Mouse (Mus musculus) c-Kit-positive CD71-positive TER-119-negative erythroid progenitor cells, embryonic 14.5 days (primary cell): Measurements from ENCODE around the gene Pak7.
A peak's percentile ranks its signal among the peaks of the same experiment; 100 is the strongest.

Experiments used
- DNase-seq: peaks from one replicate; pipeline ENCODE4 v3.0.0-alpha.2; 2013; ENCODE audit warnings: low read depth

Gene Pak7

DNA sequence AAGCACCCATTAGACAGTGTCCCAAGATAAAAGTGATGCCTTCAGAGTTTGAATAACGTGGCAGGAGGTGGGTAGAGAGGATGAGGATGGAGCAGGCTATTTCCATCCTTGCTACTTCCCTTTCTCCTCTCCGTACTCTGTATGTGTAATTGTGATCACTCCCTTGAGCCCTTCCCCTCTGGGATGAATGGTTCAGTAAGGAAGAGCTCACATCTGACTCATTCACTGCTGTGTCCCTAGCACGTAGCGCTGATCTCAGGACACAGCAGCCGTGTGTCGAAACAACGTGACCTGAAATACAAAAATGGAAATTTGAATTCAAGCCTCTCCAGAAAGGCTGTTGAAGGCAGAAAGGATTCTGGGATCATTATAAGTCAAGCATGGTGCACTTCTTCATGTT lies 237.0 kb downstream of the Pak7 start:
- DNase-seq, result no peak

DNA sequence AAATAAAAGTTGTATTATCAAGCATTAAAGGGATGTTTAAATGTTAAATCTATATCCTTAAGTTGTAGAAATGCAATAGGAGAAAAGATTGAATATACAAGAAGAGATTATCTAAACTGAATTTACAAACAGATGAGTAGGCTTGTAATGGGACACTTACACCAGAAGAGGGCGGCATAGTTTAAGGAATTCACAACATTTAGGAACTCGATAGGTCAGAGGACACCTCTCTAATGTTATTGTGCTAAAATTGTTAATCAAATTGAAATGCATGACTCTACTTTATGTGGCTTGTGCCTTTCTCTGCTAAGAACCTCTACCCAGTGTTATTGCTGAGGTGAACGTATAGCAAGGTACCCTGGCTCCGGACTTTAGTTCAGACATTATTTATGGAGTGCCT lies 238.2 kb downstream of the Pak7 start:
- no peak for DNase-seq

DNA sequence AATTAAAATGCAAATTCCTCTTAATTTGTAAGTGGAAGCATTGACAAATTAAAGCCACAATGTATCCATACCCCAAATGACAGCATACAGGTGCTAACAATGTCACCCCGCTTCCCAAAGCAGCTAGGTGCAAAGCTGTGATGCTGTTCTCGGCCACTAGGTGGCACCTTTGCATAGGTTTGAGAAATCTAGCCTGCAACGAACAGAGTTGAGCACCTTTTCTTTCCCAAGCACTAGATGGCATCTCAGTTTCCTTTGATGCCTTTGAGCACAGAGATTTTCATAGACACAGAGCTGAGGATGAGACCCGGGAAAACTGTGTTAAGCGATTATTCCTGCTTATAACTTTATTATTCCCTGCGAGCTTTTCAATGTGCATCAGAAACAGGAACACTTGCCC lies 238.8 kb downstream of the Pak7 start:
- DNase-seq, result peak; percentile 39

DNA sequence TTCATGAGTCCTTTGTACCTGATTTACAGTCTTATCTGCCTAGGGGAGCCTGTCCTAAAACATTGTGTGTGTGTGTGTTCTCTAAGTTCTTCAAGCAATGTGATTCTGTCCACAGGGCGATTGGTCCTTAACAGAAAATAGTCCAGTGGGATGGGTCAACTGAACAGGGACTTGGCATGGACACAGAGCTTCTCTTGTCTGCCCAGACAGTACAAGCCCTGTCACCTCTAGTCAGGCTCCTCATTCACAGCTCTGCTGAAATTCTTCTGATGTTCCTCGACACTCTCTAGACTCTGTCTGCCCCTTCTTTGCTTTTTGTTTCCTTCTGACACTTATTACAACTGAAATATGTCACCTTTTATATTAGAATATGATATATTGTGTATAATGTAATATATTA lies 247.0 kb downstream of the Pak7 start:
- no peak for DNase-seq

DNA sequence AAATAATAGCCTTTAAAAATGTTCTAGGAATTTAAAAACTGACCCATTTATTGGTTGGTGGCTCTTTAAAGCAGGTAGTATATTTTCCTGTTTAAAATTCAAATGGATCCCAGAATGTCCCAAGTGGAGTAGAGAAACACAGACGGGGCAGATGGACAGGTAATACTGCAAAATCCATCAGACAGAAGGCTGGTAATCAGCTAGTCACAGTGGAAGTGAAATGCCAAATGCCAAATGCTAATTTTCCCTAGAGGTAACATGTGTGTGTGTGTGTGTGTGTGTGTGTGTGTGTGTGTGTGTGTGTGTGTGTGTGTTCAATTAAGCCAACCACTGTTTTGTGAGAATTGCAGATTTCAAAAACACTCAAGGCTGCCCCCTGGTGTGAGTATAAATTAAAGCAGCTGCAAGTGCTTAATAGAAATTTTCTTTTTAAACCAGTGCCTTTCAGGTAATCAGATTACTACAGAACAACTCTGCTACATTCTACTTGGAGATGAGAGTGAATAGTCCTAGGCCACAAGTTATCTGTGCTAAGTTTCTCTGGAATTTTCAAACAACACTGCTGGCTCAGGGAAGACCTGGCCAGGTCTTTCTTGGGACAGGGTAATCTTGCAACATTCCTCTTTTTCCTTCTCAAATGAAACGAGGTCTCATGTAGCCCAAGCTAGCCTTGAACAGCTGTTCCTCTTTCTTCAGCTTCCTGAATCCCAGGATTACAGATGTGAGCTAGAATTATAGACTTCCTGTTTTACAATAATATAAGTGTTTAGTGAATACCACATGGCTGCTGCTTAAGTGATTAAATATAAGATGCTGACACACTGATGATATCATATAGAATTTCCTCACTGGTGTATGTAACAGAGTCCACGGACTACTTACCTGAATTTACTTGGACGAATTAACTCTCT lies 248.4 kb downstream of the Pak7 start:
- no peak for DNase-seq

DNA sequence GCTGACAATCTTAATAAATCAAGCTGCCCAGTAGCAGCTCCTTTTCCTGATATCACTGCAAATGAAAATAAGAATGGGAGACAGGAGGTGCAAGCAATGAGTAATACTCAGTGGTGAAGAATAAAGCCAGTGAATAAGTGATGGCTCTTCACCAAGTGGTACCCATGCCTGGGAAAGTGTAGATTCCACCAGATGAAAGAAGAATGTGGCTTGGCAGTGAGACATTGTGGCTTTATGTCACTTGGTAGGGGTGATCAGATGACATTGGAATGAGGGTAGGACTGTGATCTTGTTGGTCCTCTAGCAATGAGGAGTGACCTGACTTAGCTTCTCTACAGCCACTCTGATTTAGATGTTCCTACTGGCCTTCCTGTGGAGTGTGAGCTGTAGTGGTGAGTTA lies 249.3 kb downstream of the Pak7 start:
- DNase-seq, result no peak

DNA sequence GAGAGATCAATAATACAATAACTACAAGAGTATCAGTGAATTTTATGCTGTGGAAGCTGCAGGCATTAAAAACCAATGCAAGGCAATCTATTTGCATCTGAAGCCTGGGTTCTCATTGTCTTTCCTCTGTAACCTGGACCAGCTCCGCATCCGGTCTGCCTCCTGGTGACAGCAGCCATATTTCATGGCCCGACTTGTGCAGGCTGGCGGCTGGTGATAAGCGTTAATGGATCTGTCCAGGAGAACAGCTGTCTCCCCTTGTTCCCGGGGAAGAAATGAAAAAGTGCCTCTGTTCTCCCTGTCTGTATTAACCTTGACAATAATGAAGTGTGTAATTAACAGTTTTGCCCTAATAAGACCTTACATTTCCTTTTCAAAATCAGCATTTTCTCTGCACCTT lies 265.9 kb downstream of the Pak7 start:
- no peak for DNase-seq

DNA sequence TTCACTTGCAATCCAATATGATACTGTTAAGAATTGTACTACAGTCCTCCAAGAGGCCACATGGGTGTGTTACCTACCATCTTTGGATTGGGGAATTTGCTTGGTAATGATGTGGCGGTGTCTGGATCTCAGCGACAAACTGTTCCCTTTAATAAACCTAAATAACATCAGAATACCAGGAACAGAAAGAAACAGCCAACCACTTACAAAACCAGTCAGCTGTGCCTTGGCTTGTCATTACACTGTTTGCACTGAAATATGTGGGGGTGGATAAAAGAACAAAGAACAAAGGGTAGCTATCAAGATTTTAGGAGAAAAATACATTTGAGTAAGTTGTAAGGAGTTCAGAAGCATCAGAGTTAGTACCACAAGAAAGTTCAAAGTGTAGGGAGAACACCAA lies 269.8 kb downstream of the Pak7 start:
- no peak for DNase-seq

DNA sequence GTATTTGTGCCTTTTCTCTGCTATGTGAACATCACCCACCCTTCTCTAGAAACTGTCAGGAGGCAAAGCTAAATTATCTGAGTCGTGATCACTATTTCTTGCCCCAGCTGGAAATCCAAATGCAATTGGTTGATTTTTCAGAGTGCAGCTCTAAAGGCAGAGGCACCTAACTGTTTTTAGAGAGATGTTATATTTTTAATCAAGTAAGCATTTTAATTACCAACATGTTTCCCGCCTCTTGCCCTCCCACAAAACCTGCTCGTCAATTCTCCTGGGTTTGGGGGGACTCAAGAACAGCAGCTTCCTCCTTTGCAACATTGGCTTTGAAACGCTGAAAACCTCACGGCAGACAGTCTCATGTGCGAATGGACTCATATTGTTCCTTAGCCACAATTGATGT lies 274.4 kb downstream of the Pak7 start:
- DNase-seq, result no peak

DNA sequence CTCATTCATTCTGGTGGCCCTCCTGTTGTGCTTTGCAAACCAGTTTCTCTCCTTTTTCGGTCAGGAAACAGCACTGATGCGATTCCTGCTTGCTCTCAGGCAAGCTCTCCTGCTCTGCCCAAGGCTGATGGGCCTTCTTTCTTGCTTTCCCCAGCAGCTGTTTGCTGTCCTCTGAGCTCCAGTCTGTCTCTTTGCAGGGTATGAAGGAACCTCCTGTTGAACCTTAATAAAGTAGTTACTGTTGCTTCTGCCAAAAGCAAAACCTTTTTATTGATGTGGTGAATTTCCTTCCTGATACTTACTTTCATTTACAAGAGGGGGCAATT lies 278.8 kb downstream of the Pak7 start:
- DNase-seq, result no peak

DNA sequence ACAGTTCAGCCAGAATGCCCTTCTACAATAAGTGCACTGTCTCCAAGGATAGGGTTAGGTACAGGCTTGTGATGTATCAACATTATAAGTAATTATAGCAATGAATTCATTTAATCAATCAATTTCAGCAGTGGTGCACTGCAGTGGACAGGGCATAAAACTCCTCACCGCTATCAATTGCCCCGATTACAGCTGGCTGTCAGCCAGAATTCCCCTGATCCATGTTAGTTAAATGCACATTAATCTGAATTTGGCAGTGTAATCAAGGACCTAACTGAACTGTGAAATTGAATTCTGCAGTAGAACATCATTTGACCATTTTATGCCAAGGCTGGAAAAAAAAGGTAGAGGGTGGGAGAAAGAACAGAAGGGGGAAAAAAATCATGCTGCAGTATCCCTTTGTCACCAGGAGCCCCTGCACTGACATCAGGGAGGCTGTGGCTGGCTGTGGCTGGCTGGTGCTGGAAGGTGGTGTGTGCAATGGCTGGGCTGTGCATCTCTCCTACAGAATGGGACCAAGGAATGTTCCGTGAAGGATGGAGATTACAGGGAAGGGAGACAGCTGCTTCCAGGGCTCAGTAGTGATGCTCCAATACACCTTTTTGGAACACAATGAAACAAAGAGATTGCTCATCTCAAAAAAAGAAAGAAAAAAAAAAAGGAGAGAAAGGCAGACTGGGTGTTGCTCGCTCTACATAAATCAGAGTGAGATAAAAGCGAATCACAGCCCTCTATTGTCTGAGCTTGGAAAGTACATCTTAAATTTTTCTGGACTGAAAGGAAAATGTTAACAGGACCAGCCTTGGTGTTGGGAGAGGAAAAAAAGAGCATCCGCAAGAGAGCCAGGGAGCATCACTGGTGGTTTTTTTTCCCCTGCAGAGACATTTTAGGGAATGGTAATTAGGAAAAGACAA lies 279.4 kb downstream of the Pak7 start:
- DNase-seq, result no peak

DNA sequence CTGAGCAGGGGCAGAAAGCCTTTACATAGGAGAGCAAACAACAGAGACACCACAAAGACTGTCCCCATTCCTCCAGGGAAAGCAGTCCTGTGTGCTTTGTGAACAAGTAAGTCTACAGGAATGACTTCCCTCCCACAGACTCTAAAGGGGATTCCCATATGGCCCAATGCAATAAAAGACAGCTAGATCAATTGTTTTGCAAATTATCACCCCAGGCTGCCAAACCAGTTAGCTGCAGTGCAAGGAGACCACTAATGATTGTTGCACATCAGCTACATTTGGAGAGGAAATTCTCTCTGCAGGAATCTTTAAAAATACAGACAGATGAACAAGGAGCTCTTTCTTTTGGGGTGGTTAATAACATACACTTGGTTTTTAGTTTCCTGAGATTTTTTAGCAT lies 280.2 kb downstream of the Pak7 start:
- no peak for DNase-seq

DNA sequence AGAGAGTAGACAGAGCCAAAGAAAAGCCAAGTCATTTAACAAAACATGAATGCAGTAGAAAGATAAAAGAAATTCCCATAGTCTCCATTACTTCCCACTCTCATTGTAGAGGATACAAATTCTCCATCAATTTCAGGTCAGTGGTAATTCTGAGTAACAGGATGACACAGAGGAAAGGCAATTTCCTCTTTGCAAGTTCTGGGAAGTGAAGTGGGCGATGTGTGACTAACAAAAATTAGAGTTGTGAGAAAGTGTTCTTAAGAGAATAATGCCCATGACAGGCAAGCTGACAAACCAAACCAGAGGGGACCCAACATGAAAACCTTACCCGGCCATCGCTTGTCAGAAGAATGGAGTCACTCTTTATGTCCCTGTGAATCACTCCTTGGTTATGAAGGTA lies 290.6 kb downstream of the Pak7 start:
- DNase-seq, result no peak

DNA sequence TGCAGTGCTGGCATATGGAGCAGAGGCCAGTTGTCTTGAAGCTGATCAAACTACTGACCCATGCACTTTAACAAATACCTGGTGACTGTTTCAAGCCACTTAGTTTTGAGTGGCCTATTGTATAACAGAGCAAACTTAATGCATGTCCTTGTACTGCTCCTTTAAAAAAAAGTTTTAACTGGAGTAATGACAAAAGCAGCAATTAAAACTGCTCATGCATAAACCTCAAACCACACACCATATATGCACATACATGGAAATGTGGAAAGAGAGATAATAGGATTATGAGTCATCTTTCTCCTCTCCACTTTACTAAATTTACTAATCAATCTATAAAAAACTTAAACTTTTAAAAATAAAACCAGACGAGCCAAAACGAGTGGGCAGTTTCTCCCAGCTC lies 291.8 kb downstream of the Pak7 start:
- no peak for DNase-seq

DNA sequence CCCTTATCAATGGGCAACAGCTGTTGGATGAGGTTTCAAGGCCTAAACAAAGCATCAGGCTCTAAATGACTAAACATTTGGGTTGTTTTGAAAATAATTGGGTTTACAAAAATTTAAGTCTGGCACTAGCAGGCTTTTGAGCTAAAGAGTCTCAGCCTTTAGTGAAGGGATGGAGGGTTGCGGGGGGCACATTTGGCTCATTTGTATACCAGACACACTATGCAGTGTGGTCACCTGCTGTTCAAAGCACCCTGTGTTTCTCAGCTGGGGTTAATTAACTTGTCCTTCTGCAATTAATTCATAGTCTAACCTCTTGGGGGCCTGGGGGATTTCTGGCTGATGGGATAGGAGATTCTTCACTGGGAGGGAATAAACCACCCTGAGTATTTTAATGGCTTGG lies 323.4 kb downstream of the Pak7 start:
- DNase-seq, result no peak

DNA sequence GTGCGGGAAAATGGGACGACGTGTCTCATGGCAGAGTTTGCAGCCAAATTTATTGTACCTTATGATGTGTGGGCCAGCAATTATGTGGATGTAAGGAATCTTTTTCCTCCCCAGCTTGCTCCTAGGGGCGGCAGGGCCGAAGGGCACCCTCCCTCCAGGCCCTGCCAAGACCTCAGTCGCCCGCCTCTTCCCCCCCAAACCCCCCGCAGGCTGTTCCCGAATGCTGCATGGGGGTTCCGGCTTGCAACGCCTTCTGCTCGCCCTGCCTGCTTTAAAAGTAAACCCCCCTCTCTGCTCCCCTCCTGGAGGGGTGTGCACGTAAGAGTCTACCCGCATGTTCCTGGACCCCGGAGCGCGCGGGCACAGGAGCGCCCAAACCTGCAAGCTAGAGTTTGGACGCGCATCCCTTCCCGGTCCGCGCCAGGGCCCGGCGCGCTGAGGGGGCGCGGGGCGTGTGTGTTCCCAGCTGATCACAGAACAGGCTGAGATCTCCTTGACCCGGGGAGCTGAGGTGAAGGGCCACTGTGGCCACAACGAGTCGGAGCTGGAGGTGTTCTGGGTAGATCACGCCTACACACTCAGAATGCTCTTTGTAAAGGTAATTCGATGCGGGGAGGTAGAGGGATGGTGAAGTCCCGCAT lies 328.6 kb downstream of the Pak7 start:
- no peak for DNase-seq

DNA sequence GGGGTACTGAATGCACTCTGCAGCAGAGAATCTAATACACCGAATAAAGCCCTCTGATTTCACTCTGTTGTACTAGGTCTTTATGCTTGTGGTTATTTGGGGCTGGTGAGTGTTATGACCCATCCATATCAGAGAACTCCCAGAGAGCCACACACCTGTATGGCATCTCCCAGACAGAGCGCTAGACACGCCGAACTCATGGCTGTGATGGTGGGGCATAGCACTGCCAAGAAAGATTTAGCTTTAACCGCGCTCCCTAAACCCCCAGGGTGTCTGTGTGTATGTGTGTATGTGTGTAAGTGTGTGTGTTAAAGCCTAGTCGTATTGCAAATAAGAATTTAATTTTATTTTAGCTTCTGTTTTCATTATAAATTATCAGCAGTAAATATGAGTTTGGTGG lies 329.4 kb downstream of the Pak7 start:
- DNase-seq, result no peak

DNA sequence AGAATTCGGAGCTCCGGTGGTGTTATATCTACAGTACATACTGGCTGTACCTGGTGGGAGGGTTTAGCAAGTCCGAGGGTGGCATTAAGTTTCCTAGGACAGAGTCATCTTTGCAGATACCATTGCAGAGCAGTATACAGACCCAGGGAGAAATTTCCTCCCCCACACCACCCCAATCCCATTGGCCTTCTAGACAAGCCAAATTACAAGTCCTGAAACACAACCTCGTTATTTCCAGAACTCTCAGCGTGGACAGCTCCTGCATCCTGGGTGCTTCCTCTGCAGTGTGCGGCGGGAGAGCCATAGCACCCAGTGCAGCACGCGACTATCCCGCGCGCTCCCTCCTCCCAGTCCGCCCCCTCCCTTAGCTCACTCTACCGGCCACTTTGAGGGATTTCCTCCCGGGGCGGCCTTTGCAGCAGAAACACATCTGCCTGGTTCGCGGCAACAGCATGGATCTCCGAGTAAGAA lies 329.9 kb downstream of the Pak7 start:
- DNase-seq, result no peak

DNA sequence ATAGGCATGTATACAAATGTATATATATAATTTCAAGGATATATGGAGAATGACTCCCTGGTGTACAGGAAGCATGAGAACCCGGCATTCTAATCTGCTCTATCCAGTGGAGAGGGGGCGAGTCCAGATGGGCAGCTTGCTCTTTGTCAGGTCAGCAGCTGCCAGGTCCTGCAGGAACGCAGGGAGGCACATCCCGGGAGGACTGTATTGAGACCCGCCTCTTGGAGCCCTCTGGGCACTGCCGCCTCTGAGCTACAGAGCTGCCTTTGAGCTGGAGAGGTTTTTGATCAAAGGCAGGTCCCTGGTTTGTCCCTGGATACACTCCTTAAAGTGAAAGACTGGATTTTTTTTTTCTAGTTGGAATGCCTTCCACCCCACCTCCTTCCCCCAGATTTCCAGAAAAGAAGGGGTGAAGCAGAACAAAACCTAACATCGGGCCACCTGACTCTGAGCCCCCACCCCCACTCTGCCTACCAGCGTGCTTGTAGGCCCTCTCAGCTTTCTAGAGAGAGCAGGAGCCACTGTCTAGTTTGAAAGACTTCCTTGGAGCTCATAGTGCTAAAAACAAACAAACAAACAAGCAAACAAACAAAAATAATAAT lies 336.0 kb downstream of the Pak7 start, which contains the start of gene Lamp5:
Gene Lamp5, plus strand, starts transcription at position 552 of the 602 bp plus-strand sequence.
- DNase-seq, result no peak

DNA sequence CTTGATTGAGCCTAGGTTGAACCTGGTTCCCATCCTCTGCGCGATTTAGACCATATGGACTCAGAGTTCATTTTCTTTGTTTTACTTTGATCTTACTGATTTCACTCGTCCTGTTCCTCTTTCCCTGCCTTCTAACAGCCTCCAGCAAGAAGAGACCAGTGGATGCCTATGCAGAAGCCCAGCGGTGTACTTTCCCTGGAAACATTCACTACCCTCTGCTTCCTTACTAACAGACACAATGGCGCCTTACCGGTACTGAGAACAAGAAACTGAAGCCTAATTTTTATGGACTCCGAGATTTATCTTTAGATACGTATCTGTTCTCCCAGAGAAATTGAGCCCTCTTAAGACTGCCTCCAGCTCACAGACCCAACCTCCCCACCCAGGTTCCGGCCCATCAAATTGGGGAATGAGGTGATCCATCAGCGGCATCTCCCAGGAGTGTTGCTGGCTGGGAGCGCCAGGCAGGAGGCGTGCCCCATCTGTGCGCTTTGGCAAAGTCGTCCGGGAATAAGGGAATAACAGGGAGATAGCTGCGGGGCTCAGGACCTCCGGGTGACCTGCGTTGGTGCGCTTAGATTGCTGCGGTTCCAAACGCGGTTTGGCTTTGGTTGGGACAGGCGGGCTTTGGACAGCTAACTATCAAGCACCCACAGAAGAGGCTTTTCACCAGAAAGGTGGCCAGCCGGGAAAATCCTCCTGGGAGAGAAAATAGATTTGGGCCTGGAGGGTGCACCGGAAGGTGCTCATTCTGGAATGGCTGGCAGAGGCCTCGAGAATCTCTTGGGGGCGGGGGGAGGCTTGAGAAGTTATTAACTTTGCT lies 336.8 kb downstream of the Pak7 start:
- DNase-seq, result no peak

DNA sequence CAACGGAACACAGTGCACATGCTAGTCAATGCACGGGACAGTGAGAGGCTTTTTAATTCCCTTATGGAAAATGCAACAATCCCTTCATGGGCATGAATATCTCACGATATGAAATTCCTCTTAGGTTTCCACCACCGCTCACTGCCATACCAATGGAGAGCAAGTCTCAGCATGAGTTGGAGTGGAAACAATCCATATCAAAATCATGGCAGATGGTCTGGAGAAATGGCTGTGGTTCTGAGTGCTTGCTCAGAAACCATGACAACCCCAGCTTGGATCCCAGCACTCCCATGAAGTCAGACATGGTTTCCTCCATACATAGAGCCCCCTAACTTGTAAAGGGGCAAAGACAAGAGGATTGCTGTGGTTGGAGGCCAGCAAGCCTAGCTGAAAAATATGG lies 339.3 kb downstream of the Pak7 start:
- no peak for DNase-seq
